22 mouse cellular contexts compared by ENCODE assay signal in genomic region chr10:125944762-125945504, GRCm38 (mm10). TPM values are rescaled to one million over a fixed set of nuclear protein-coding genes. Genes with fewer than 3 reads are reported as not detected.
DNase-seq lines count a peak whose midpoint lies in the region; ATAC-seq and TF ChIP-seq lines count a peak whose summit lies in the region.
"Had no signal": no experiment of that assay in that cellular context is flagged by ENCODE, and none has a peak within 500 bp of the region (broad histone marks: within the 10 kb centered on the region; RNA-seq: fewer than 3 reads in every experiment).

No protein-coding gene starts in this region.

- H3K9me3 ChIP-seq in kidney, embryonic 16.5 days (ENCODE audit: low read length), result no peaks in the 10 kb centered on the region
- no peaks in the 10 kb centered on the region for H3K9me3 ChIP-seq in embryonic facial prominence, embryonic 12.5 days
- no peaks in the 10 kb centered on the region for H3K9me3 ChIP-seq in intestine, postnatal 0 days (ENCODE audit: control insufficient read depth)
- H3K9me3 ChIP-seq: embryonic facial prominence, embryonic 13.5 days; forebrain, embryonic 12.5 days; heart, embryonic 10.5 days; hindbrain, embryonic 13.5 days had no signal

- 0 out of 2 replicates have a peak, but pooled peaks have one; percentile 40 for ATAC-seq in kidney, embryonic 16.5 days (ENCODE audit: low FRiP score, low TSS enrichment)
- ATAC-seq in embryonic facial prominence, embryonic 12.5 days (ENCODE audit: insufficient number of reproducible peaks, insufficient read depth, low FRiP score, low TSS enrichment), result no peak
- peak; percentile 51; the same call in 1 of the 2 replicates for ATAC-seq in intestine, postnatal 0 days
- no peak for ATAC-seq in monocyte, adult 5-6 weeks (replicated peaks; ENCODE audit: insufficient number of reproducible peaks, low FRiP score, low TSS enrichment, poor library complexity, severe bottlenecking)
- ATAC-seq: forebrain, postnatal 0 days had no signal

- 47% methylated on average over 11 of the region's 11 CpGs for WGBS in kidney, embryonic 16.5 days
- WGBS in embryonic facial prominence, embryonic 12.5 days, result 61% methylated on average over 11 of the region's 11 CpGs
- 50% methylated on average over 11 of the region's 11 CpGs for WGBS in intestine, postnatal 0 days

- no peak for TF ChIP-seq CTCF in intestine, postnatal 0 days (IDR thresholded peaks at IDR 0.05; ENCODE audit: low read depth)

- no peak overlapping the region for H3K4me3 ChIP-seq in kidney, embryonic 16.5 days (ENCODE audit: low read length)
- H3K4me3 ChIP-seq in embryonic facial prominence, embryonic 12.5 days, result no peak overlapping the region
- H3K4me3 ChIP-seq in intestine, postnatal 0 days (ENCODE audit: low read depth, low read length), result no peak overlapping the region
- H3K4me3 ChIP-seq: embryonic facial prominence, embryonic 13.5 days; forebrain, embryonic 12.5 days; heart, embryonic 10.5 days; hindbrain, embryonic 13.5 days had no signal

- H3K4me1 ChIP-seq in kidney, embryonic 16.5 days (ENCODE audit: insufficient read depth, low read length), result peaks cover 19% of the 10 kb centered on the region
- H3K4me1 ChIP-seq in embryonic facial prominence, embryonic 12.5 days, result peaks cover 57% of the 10 kb centered on the region
- H3K4me1 ChIP-seq in intestine, postnatal 0 days (replicated peaks; ENCODE audit: control insufficient read depth, insufficient read depth, low read length), result no peaks in the 10 kb centered on the region

- H3K4me2 ChIP-seq in kidney, embryonic 16.5 days (replicated peaks; ENCODE audit: low read depth, low read length), result no peak overlapping the region
- H3K4me2 ChIP-seq in embryonic facial prominence, embryonic 12.5 days (replicated peaks), result no peak overlapping the region
- no peak overlapping the region for H3K4me2 ChIP-seq in intestine, postnatal 0 days (replicated peaks; ENCODE audit: low read depth)
- H3K4me2 ChIP-seq: embryonic facial prominence, embryonic 13.5 days; forebrain, embryonic 12.5 days; hindbrain, embryonic 13.5 days had no signal

- peak; percentile 62 for DNase-seq in heart, adult 11 months
- no peak for DNase-seq in heart, adult 9 months (ENCODE audit: low spot score in 2 of 2)
- no peak for DNase-seq in kidney, postnatal 4 days
- DNase-seq in adrenal gland, postnatal 25 days, result no peak
- DNase-seq: adrenal gland, postnatal 14 days; cerebellum, adult 18-20 months; cerebellum, adult 9-11 months; cerebellum, postnatal 36 days; embryo, embryonic 11 days; forebrain, postnatal 0 days; gastrocnemius, postnatal 14 days; heart, postnatal 10 days; heart, postnatal 4 days had no signal

- no peaks in the 10 kb centered on the region for H3K36me3 ChIP-seq in kidney, embryonic 16.5 days (ENCODE audit: insufficient read depth, low read length)
- no peaks in the 10 kb centered on the region for H3K36me3 ChIP-seq in embryonic facial prominence, embryonic 12.5 days
- no peaks in the 10 kb centered on the region for H3K36me3 ChIP-seq in intestine, postnatal 0 days (ENCODE audit: control insufficient read depth, insufficient read depth)
- H3K36me3 ChIP-seq: embryonic facial prominence, embryonic 13.5 days; forebrain, embryonic 12.5 days; heart, embryonic 10.5 days; hindbrain, embryonic 13.5 days had no signal

- no peaks in the 10 kb centered on the region for H3K27me3 ChIP-seq in kidney, embryonic 16.5 days (ENCODE audit: insufficient read depth, low read length)
- H3K27me3 ChIP-seq in embryonic facial prominence, embryonic 12.5 days, result no peaks in the 10 kb centered on the region
- H3K27me3 ChIP-seq in intestine, postnatal 0 days (replicated peaks; ENCODE audit: control insufficient read depth, insufficient read depth, low read length), result no peaks in the 10 kb centered on the region
- H3K27me3 ChIP-seq: embryonic facial prominence, embryonic 13.5 days; hindbrain, embryonic 13.5 days had no signal

- no peak overlapping the region for H3K27ac ChIP-seq in kidney, embryonic 16.5 days (ENCODE audit: low read length)
- peak overlapping the region; percentile 23; the same call in 1 of the 2 replicates for H3K27ac ChIP-seq in embryonic facial prominence, embryonic 12.5 days
- H3K27ac ChIP-seq in intestine, postnatal 0 days (ENCODE audit: low read depth, low read length), result no peak overlapping the region
- H3K27ac ChIP-seq: embryonic facial prominence, embryonic 13.5 days; forebrain, embryonic 12.5 days; heart, embryonic 10.5 days; hindbrain, embryonic 13.5 days had no signal

- H3K9ac ChIP-seq in kidney, embryonic 16.5 days (replicated peaks; ENCODE audit: low read length), result no peak overlapping the region
- no peak overlapping the region for H3K9ac ChIP-seq in embryonic facial prominence, embryonic 12.5 days
- H3K9ac ChIP-seq in intestine, postnatal 0 days (ENCODE audit: low read depth, low read length), result no peak overlapping the region
- H3K9ac ChIP-seq: embryonic facial prominence, embryonic 13.5 days; forebrain, embryonic 12.5 days; forebrain, postnatal 0 days; hindbrain, embryonic 13.5 days had no signal

RNA-seq across cellular contexts. Expression of gene Lrig3, which starts 21.0 kb away (rescaled TPM):
- 18.1 and 22.7 TPM in 2 replicates for polyA plus RNA-seq in kidney, embryonic 16.5 days (2015; fragmentation: Nextera tagmentation; extraction: Ambion mirVana)
- polyA plus RNA-seq in embryonic facial prominence, embryonic 12.5 days (2016; fragmentation: Nextera tagmentation; extraction: Ambion mirVana), result 49.5 and 53.2 TPM in 2 replicates
- 6.7 and 6.9 TPM in 2 replicates for polyA plus RNA-seq in intestine, postnatal 0 days (2015; fragmentation: Nextera tagmentation; extraction: Ambion mirVana)
- total RNA-seq in adrenal gland, postnatal 25 days (2021), result 4.0 and 7.2 TPM in 2 replicates
- total RNA-seq in monocyte, adult 5-6 weeks (2017), result 1.2 to 3.0 TPM (median 2.5 TPM) in 3 replicates
- total RNA-seq: MEL had no signal

Comparison
In these comparisons a context has a peak if more than half of its experiments do, and no peak if none do; other contexts are left out.
1. ATAC-seq: peak in kidney, embryonic 16.5 days (single experiment) and intestine, postnatal 0 days (single experiment); none in embryonic facial prominence, embryonic 12.5 days (single experiment) and monocyte, adult 5-6 weeks (single experiment).